Mouse (Mus musculus) v-Abl transformed pro-B cells (cell line): Measurements from ENCODE around the gene Serp2.

Experiments
- in situ Hi-C, 2 experiments: fragments of 400-800 bp; cut with MboI; formaldehyde crosslinking; loops; one replicate each; pipeline ENCODE4 v1.15.1; 2025; ENCODE audit not compliant: unreplicated experiment in 2 of 2

The Serp2 gene

DNA sequence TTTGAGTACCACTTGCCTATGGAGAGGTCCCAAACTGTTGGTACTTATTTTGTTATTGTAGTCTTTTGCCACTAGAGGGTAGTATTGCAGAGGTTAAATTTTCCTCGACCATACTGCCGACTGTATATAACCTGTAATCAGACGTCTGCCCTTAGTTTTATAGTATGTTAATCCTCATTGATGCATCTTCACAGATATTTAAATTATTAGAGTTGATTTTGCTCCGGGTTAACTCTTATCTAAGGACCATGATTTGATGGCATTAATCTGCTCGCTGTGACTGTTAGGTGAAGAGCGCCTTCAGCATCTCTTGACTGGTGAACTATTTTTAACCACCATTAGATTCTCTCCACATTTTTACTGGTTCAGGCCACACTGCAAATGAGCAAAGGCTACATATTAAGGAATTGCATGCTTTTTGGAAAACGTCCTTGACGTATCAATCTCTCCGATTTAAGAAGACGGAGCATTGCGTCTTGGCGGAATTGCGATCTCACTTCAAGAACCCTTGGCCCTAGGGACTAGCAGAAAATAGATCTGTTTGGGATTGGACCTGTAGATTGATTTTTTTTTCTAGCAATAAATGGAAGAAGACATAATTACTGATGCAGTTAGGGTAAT is 53.3 kb downstream of the Serp2 start:
- in situ Hi-C loops = loop anchor here in 1 of 2 experiments (5.0 kb wide), 1 partner anchor 374 kb away; no protein-coding TSS in a partner anchor

DNA sequence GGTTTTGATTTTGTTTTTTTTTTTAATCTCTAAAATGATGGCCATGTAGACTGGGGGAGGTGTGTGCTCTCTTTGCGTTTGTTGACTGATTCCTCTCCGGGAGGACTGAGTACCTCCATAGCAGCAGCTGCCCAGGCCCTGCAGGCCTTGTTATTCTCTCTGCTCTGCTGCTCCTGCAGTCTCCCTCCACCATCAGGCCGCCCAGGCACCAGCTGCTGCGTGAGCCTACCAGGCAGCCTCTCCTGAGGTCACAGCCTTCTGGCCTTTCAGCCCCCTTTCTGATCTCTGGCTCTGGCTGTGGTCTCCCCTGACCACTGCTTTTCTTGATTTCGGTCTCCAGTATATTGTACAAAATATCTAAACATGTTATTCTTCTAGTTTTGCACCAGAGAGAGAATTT is 56.7 kb downstream of the Serp2 start:
- in situ Hi-C loops = loop anchor here in 1 of 2 experiments (5.0 kb wide), 1 partner anchor 377 kb away; no protein-coding TSS in a partner anchor

DNA sequence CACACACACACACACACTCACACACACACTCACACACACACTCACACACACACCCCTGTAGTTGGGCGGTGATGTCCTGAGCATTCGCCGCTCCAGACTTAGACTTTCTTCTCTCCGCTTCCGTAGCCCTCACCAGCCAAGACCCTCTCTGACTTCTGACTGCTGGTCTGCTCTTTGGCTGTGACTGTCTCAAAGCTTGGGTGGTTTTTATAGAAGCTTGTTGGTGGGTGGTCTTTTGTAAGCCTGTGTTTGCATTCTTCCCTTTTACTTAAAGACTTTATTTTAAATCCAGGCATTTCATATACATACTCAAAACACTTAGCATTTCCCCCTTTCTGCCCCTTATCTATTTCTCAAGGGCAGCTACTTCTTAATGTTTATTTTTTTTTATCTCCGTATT is 57.2 kb downstream of the Serp2 start:
- in situ Hi-C loops = loop anchor here (25.0 kb wide), 2 partner anchors 1438 to 1763 kb away; no protein-coding TSS in a partner anchor

DNA sequence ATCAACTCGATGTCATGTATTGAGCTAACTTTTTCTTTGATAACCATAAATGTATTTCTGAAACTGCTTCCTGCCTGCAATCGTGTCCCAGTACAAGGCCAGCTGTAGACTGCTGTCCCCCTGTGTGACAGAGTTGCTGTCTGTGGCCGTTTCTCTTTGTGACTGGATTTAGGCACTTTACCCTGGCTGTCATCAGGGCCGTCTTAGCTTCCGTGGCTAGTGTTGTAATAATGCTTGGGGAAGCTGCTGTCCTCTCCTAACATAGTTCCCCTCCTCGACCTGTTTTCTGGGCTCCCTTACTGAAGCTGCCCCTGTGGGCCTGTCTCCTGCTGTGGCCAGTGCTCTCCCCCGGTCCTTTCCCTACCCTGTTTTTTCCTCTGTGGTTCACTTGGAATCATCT is 58.5 kb downstream of the Serp2 start:
- in situ Hi-C loops = loop anchor here (25.0 kb wide), 2 partner anchors 1439 to 1764 kb away; no protein-coding TSS in a partner anchor

DNA sequence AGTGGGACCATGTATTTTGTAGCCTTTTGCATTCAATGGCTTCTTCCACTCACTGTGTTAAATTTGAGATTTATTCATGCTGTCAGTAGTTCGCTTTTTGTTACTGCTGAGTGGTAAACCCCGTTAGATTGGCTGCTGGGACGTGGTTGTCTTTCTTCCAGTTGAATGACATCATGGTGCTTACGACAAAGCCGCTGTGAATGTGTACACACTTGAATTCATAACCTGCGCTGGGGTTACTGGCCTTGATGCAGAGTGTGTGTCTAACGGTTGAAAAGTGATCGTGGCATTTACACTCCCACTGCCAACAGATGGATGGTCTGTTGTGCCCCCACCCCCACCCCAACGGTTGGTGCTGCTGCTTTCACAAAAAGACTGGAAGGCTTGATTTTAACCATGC is 59.5 kb downstream of the Serp2 start:
- in situ Hi-C loops = loop anchor here (25.0 kb wide), 2 partner anchors 1440 to 1765 kb away; no protein-coding TSS in a partner anchor

GRCm38 (mm10) chr14:76495022-76495421 is 61.7 kb downstream of the Serp2 start:
- in situ Hi-C loops = loop anchor here (25.0 kb wide), 2 partner anchors 1442 to 1767 kb away; no protein-coding TSS in a partner anchor

- in situ Hi-C loops = loop anchor here (25.0 kb wide), 2 partner anchors 1448 to 1773 kb away; no protein-coding TSS in a partner anchor
Observed at GRCm38 (mm10) chr14:76489128-76489527, 67.6 kb downstream of the Serp2 start.

- in situ Hi-C loops = loop anchor here (25.0 kb wide), 2 partner anchors 1449 to 1774 kb away; no protein-coding TSS in a partner anchor
Observed at GRCm38 (mm10) chr14:76488101-76489044, 68.3 kb downstream of the Serp2 start.

- in situ Hi-C loops = loop anchor here (25.0 kb wide), 2 partner anchors 1450 to 1775 kb away; no protein-coding TSS in a partner anchor
Observed at GRCm38 (mm10) chr14:76487609-76488008, 69.1 kb downstream of the Serp2 start.

DNA sequence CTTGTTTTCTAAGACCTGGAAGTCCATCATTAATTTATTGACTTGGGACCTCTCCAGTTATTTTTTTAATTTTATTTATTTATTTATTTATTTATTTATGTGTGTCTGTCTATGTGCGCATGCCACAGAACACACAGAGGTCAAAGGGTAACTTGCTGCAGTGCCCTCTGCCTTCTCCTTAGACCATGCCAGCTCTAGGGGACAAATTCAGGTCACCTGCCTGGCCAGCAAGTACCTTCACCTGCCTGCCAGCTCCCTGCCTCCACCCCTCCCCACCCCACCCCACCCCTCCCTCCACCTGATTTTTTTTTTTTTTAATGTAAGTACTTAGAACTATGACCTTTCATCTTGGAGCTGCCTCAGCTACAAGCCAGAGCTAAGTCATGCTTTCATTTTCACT is 73.0 kb downstream of the Serp2 start:
- in situ Hi-C loops = loop anchor here (25.0 kb wide), 2 partner anchors 1454 to 1779 kb away; no protein-coding TSS in a partner anchor
